Mouse (Mus musculus) hindbrain, embryonic 14.5 days (tissue): ENCODE measurements around the gene Thap2. TPM values are rescaled to one million over a fixed set of nuclear protein-coding genes. Genes with fewer than 3 reads are reported as not detected.

Experiments
- ATAC-seq: fragments of 200-750 bp; cut with Nextera tagmentation; 2 replicates; pipeline ENCODE4 v1.8.0; 2017; ENCODE audit warnings: moderate number of reproducible peaks, mild to moderate bottlenecking, moderate TSS enrichment, moderate library complexity; ENCODE audit not compliant: low FRiP score
- DNase-seq: peaks from one replicate; pipeline ENCODE4 v3.0.0-alpha.2; 2015; ENCODE audit warnings: low spot score
- H3K27ac ChIP-seq: fragments of 300-500 bp; sonication (generic); 2 replicates; pipeline ENCODE4 v1.5.1; 2014; ENCODE audit warnings: mild to moderate bottlenecking, moderate library complexity
- H3K27me3 ChIP-seq: fragments of 300-500 bp; sonication (generic); 2 replicates; pipeline ENCODE4 v1.6.1; 2014; ENCODE audit warnings: mild to moderate bottlenecking, low read length, mixed read lengths; ENCODE audit not compliant: control insufficient read depth, insufficient read depth
- H3K36me3 ChIP-seq: fragments of 300-500 bp; sonication (generic); replicated peaks from 2 replicates; pipeline ENCODE4 v1.6.1; 2014; ENCODE audit not compliant: control insufficient read depth, insufficient read depth
- H3K4me1 ChIP-seq: fragments of 300-500 bp; sonication (generic); replicated peaks from 2 replicates; pipeline ENCODE4 v1.6.1; 2014; ENCODE audit warnings: antibody characterized with exemption, low read length, mixed read lengths; ENCODE audit not compliant: control insufficient read depth, insufficient read depth
- H3K4me2 ChIP-seq: fragments of 300-500 bp; sonication (generic); replicated peaks from 2 replicates; pipeline ENCODE4 v1.6.1; 2014; ENCODE audit warnings: mild to moderate bottlenecking, moderate library complexity
- H3K4me3 ChIP-seq: fragments of 300-500 bp; sonication (generic); replicated peaks from 2 replicates; pipeline ENCODE4 v1.5.1; 2014; ENCODE audit warnings: mild to moderate bottlenecking, low read length
- H3K9ac ChIP-seq: fragments of 300-500 bp; sonication (generic); 2 replicates; pipeline ENCODE4 v1.6.1; 2014
- H3K9me3 ChIP-seq: fragments of 300-500 bp; sonication (generic); 2 replicates; pipeline ENCODE4 v1.6.1; 2016; ENCODE audit warnings: low read length; ENCODE audit not compliant: control insufficient read depth
- WGBS: fragments of 180-500 bp; shearing (Covaris S2); extraction: QIAGEN DNeasy Blood & Tissue Kit; methylation state at CpG from one replicate; pipeline ENCODE4 v1.1.7; 2014; 5-methylcytosine and 5-hydroxymethylcytosine counted together
- polyA plus RNA-seq: library from polyadenylated mRNA; unstranded; fragments of >200 nt; fragmentation: Nextera tagmentation; extraction: Ambion mirVana; gene quantifications from 2 replicates; pipeline ENCODE4 v1.2.1, GENCODE M21; 2014

The Thap2 gene
- polyA plus RNA-seq, 1 experiment from 2014 or later: 16.5 TPM

DNA sequence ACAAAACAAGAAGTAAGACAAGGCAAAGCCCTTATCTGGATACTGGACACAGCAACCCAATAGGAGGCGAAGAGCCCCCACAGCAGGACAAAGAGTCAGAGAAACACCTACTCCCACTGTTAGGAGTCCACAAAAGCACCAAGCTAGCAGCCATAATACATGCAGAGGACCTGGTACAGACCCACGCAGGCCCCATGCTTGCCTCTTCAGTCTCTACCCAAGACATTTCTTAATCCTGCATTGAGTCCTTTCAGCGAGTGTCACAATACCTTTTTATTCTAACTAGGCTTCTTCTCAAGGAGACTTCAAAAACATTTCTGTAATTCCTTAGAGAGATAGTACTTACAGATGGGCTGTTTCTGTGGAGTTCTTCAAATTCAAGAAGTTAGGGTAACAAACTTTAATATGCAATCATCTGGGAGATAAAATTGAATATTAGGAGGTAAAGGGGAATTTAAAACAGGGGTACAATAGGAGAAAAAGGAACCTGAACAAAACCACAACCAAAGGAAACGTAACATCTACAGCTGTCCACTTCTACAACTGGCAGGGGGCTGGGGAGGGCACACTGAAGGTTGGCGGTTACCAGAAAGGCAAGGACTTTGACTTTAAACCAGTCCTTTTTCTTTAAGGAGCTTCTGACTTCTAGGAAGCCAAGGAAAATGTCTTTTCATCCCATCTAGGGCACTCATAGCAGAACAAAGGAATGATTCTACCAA lies 62.8 kb downstream of the Thap2 start:
- Histone ChIP-seq H3K9ac (no peak overlapping the region), H3K27ac (no peak overlapping the region), H3K4me1 (no peaks in the 10 kb centered on the region), H3K4me3 (no peak overlapping the region), H3K36me3 (no peaks in the 10 kb centered on the region), H3K4me2 (no peak overlapping the region), H3K9me3 (no peaks in the 10 kb centered on the region), H3K27me3 (no peaks in the 10 kb centered on the region)
- WGBS: 83% methylated on average over 5 of the region's 5 CpGs
- no peak for ATAC-seq
- no peak for DNase-seq

Other genes starting within 250 kb of the Thap2 start
- 6.7 and 10.8 TPM in 2 replicates for gene Tph2, start 199.4 kb downstream of the Thap2 start, polyA plus RNA-seq
- 35.0 and 45.0 TPM in 2 replicates for gene Tbc1d15, start 133.0 kb downstream of the Thap2 start, polyA plus RNA-seq
- 12.1 and 13.4 TPM in 2 replicates for gene Rab21, start 68.8 kb downstream of the Thap2 start, polyA plus RNA-seq
- 42.0 and 42.8 TPM in 2 replicates for gene Tmem19, start 21.9 kb downstream of the Thap2 start, polyA plus RNA-seq
- 21.2 and 24.4 TPM in 2 replicates for gene Zfc3h1, start 516 bp upstream of the Thap2 start, polyA plus RNA-seq
- gene A930009A15Rik, start 185.5 kb upstream of the Thap2 start, polyA plus RNA-seq: 0.39 and 0.42 TPM in 2 replicates
- gene Lgr5, start 203.3 kb upstream of the Thap2 start, polyA plus RNA-seq: 2.5 and 2.7 TPM in 2 replicates